Mouse (Mus musculus) ovary, postnatal 36 days (tissue): ENCODE results near the gene Glp2r.

ENCODE experiments used
- DNase-seq: peaks from one replicate; pipeline ENCODE4 v3.0.0; 2022; ENCODE audit warnings: low spot score, mixed read lengths

Glp2r gene

DNA sequence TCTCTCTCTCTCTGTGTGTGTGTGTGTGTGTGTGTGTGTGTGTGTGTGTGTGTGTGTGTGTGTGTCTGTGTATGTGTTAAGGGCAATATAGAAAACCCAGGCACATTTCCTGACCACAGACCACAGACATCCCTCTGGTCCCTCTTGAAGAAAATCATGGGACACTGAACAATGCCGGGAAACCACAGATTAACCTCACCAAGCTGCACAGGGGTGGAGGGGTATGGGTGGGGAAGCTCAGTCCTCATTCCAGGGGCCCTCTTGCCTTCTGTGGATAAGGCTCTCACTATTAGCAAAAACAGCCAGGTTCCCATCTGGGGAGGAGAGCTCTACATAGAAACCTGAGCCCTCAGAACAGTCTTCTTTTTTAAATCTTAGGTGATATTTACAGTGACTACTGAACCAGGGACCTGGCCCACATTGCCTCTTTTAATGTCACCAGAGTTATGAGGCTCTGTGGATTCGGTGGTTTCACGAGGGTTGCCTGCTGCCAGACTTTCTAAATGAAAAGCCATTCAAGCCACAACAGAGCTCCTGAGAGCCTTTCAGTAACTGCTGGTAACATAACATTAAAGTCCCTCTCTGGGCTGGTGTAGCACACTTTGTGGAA, 137.2 kb downstream of the Glp2r start:
- no peak for DNase-seq

DNA sequence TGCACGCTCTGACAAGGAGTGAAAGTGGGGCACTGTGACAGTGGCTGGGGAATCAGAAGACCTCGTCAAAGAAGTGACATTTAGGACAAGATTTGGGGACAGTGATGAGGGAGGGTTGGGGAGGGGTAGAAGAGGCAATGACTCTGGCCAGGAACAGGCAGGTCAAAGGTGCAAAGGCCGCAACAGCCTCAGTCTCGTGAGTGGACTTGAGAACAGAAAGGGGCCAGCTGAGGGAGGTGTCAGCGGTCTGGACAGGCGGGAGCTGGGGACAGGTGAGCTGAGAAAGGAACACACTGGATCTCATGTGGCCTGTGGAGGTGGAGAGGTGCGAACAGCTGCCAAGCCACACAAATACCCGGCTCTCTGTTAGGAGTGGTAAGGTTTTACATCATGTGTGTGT, 138.0 kb downstream of the Glp2r start:
- no peak for DNase-seq

DNA sequence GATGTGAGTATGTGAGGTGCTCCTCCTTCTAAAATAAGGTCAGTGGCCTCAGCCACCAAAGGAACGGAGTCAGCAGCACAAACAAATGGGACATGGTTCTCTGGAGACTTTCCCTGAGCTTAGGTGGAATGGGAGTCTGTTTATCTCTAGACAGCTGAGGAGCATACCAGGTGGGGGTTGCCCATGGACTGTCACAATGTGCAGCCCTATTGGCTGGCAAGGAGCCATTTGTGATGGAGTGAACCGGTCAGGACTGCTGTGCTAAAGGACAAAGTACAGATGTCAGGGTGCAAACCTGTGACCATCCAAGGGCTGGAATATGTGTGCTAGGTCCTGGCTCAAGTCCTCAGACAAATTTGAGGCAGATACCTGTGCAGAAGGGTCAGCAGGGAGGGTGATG, 142.4 kb downstream of the Glp2r start:
- no peak for DNase-seq

DNA sequence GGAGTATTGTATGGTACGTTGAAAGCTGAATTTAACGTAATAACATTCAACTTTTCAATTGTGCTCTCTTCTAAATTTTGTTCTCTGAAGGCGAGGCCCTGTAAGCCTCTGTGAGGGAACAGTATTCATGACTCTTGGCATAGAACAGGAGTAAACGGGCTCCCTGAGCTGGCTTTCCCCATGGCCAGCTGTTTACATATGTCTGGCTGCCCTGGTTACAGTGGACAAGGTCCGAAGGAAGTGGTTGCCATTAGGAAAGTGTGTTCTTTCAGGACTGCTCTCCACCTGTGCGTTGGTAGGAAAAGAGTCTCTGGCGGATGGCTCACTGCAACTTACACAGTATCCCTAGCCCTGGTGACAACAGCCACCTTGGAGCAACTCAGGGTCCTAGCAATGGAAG, 143.8 kb downstream of the Glp2r start:
- no peak for DNase-seq

DNA sequence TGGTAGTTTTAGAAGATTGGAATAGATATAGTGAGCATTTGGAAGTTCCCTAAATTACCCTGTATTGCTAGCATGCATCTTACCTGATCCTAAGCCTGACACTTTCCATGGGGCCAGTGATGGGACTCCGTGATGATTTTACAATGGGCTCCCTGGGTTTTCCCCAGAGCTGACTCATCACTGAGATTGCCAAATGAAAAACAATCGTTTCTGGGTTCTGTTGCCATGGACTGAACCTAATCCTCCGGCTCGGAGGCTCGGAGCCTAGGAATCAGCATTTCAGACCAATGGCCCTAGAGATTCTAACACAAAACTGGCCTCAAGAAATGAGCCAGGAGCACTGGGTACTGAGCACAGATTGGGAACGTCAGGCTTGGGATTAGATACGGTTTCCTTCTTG, 148.6 kb downstream of the Glp2r start:
- no peak for DNase-seq

DNA sequence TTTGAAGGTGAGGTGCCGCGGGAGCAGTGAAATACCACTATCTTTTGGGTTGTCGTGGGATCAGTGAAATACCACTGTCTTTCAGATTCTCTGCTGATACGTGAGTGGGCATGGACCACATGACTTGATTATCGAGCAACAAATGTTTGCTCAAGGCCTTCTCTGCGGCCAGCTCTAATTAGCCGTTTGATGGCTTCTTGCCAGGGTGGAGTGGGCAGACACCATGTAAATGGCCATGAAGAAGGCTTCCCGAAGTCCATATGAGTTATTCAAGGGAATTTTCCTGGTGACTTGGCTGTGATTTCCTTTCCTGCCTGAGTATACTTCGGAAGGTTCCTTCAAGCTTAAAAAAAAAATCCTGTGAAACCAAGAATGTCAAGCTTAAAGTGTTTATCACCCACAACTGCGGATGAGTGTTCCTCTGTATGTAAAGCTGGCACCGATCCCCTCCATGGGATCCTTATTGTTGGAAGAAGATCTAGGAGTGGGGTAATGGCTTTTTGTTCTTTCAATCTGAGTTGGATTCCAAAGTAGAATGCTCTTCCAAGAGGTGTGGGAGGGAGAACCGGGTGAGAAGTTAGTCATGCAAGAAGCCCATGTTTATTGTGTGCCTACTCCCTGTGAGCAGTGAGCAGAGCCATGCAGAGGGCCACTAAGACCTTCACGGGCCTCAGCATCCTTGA, 154.3 kb downstream of the Glp2r start:
- DNase-seq: peak; percentile 26

DNA sequence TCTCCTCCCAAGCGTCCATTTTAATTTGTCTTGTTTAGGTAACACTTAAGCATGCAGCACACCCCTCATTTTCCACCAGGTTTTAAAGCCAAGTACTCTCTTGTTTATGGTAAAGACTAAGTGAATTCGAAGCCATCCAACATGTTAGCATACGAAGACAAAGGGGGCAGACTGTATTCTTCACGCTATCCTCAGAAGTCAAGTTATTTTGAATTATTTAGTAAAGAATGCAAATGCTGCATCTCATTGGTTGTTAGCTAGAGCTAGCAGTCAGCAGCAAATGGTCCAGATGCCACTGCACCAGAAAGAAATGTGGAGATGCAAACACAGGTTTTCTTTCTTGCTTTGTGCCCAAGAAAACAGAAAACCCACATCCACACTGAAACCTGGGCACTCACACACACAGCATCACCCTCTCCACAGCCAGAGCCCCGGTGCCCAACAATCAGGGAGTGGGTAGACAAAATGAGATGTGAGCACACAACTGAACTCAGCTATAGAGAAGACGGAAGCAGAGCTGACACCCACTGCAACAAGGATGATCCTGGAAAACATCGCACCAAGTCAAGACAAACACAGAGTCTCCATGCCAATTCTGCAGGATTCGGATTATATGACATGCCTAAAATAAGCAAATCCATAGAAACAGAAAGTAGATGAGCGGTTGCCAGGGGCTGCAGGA, 158.7 kb downstream of the Glp2r start:
- no peak for DNase-seq
